Mouse (Mus musculus) lung, adult 2 months (tissue): ENCODE measurements around the gene Lrrc74b.

Source experiments
- CTCF ChIP-seq: fragments of 200-500 bp; IDR thresholded peaks from 2 replicates; pipeline ENCODE4 v1.5.1; 2011; ENCODE audit warnings: mild to moderate bottlenecking, low read length, control low read depth; ENCODE audit not compliant: insufficient read depth
- POLR2A ChIP-seq: fragments of 200-500 bp; IDR thresholded peaks from 2 replicates; pipeline ENCODE4 v1.6.1; 2011; ENCODE audit warnings: low read depth, mild to moderate bottlenecking, control low read depth, low read length, borderline replicate concordance; ENCODE audit errors: extremely low read depth

DNA sequence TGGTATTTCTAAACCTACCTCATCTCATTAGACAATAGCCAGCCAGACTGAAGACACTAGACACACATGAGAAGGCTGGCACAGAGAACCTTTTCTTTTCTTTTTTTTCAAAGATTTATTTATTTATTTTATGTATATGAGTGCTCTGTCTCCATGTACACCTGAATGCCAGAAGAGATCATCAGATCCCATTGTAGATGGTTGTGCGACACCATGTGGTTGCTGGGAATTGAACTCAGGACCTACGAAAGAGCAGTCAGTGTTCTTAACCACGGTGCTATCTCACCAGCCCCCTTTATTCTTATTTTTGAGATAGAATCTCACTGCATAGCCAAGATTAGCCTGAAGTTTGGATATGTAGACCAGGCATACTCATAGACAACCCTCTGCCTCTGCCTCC, 24.5 kb downstream of the Lrrc74b start:
- TF ChIP-seq CTCF (no peak), POLR2A (no peak)
